Mouse (Mus musculus) spleen, adult 2 months (tissue): Measurements from ENCODE around the gene Olfr1459.

Source experiments
- CTCF ChIP-seq: fragments of 200-500 bp; IDR thresholded peaks from 2 replicates; pipeline ENCODE4 v1.5.1; 2011; ENCODE audit warnings: mild to moderate bottlenecking, inconsistent platforms; ENCODE audit not compliant: insufficient read depth, insufficient read length, insufficient replicate concordance; ENCODE audit errors: extremely low read depth
- POLR2A ChIP-seq: fragments of 200-500 bp; IDR thresholded peaks from 2 replicates; pipeline ENCODE4 v1.6.1; 2011; ENCODE audit warnings: low read depth, low read length, inconsistent platforms

DNA sequence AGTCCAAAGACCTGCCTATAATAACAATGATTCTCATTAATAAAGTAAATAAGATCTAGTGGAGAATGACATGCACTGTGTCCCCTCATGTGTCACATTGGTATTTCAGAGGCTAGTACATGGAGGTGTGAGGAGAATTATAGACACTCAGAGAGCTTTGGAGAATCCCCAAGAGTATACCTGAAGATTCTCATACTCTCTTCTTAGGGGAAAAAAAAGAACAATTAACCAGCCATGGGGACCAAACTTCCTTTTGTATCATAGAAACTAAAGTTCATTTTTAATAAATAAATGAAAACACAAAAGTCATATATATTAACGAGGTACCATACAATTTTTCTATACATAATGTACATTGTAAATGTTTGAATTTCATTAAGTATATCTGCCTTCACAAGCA lies at the start of gene Olfr1459:
- TF ChIP-seq CTCF: no peak
- TF ChIP-seq POLR2A: no peak
